Mouse (Mus musculus) kidney, adult 2 months (tissue): ENCODE measurements around the gene Spns2. TPM values are rescaled to one million over a fixed set of nuclear protein-coding genes. Genes with fewer than 3 reads are reported as not detected.
"Not testable (repeated sequence)": the region's sequence is repeated elsewhere in the genome, so short reads cannot be mapped to it uniquely, and the experiment has no call there.

ENCODE experiments used
- DNase-seq: peaks from one replicate; pipeline ENCODE4 v3.0.0; 2021
- H3K27ac ChIP-seq: fragments of 200-500 bp; 2 replicates; pipeline ENCODE4 v1.5.1; 2012; ENCODE audit warnings: low read depth, low read length, control low read depth, inconsistent platforms; ENCODE audit not compliant: insufficient read depth
- H3K27me3 ChIP-seq: fragments of 200-500 bp; replicated peaks from 2 replicates; pipeline ENCODE4 v1.6.1; 2012; ENCODE audit warnings: mild to moderate bottlenecking, moderate library complexity, low read length, inconsistent platforms; ENCODE audit not compliant: control insufficient read depth, insufficient read depth
- H3K36me3 ChIP-seq: fragments of 200-500 bp; 2 replicates; pipeline ENCODE4 v1.6.1; 2012; ENCODE audit warnings: mild to moderate bottlenecking, moderate library complexity, low read length, inconsistent platforms; ENCODE audit not compliant: control insufficient read depth, insufficient read depth
- H3K4me1 ChIP-seq: fragments of 200-500 bp; 2 replicates; pipeline ENCODE4 v1.6.1; 2011; ENCODE audit warnings: low read length; ENCODE audit not compliant: control insufficient read depth, insufficient read depth
- H3K4me3 ChIP-seq: fragments of 200-500 bp; 2 replicates; pipeline ENCODE4 v1.5.1; 2011; ENCODE audit warnings: mild to moderate bottlenecking, low read depth, low read length, control low read depth; ENCODE audit not compliant: insufficient read depth
- CTCF ChIP-seq: fragments of 200-500 bp; conservative IDR thresholded peaks from 2 replicates; pipeline ENCODE4 v1.5.1; 2011; ENCODE audit warnings: low read depth, mild to moderate bottlenecking, control low read depth, low read length, moderate library complexity, mixed read lengths; ENCODE audit not compliant: insufficient read depth, insufficient read length
- POLR2A ChIP-seq: fragments of 200-500 bp; IDR thresholded peaks from one replicate; pipeline ENCODE4 v1.6.1; 2011; ENCODE audit warnings: low read depth, low read length, control low read depth
- WGBS: fragments of 180-500 bp; shearing (Covaris S2); methylation state at CpG from one replicate; pipeline ENCODE4 v1.1.7; 2018; 5-methylcytosine and 5-hydroxymethylcytosine counted together
- polyA plus RNA-seq: library from polyadenylated mRNA; depleted of rRNA; stranded (reverse); fragments of >200 nt; gene quantifications from 2 replicates; pipeline ENCODE4 v1.2.3, GENCODE M21; 2012

The Spns2 gene
- polyA plus RNA-seq, 1 experiment: 102 TPM

DNA sequence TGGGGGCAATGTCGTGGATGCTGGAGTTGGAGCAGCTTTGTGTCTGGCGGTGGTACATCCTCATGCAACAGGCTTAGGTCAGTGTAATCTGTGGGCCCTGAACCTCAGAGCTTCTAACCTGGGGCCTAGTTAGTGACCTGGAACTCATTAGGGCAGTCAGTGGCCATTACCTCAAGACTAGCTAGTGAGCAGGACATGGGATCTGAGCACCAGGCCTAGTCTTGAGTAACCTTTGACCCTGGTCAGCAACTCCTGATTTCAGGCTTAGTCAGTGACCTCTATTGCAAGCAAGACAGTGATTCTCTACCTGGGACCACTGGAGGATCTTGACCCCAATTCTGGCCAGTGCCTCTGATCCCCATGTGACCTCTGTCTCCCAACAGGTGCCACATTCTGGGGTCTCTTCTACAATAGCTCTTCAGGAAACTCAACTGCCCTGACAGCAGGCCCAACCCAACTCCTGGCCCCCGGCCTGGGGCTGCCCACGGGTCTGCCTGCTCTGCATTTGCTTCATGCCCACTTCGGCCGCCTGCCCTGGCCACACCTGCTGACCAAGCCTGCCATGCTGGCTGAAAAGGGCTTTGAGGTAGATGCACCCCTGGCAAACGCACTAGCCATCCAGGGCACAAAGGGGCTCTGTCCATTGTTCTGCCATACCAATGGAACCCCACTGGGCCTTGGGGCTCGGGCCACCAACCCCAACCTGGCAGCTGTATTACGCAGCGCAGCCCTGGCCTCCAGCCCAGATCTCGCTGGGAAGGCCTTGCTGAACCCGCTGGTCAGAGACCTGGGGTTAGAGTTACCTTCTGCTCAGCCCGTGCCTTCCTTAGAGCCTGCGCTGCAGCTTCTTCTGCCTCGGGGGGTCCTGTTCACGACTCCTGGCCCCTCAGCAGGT, 52.7 kb downstream of the Spns2 start:
- Histone ChIP-seq H3K4me1 (peaks cover 26% of the 10 kb centered on the region), H3K4me3 (no peak overlapping the region), H3K27me3 (no peaks in the 10 kb centered on the region), H3K36me3 (no peaks in the 10 kb centered on the region), H3K27ac (no peak overlapping the region)
- TF ChIP-seq POLR2A (no peak), CTCF (no peak)
- DNase-seq: peak; percentile 80
- WGBS: 61% methylated on average over 16 of the region's 16 CpGs

GRCm38 (mm10) chr11:72436271-72436670, 53.4 kb downstream of the Spns2 start:
- H3K27me3 ChIP-seq: no peaks in the 10 kb centered on the region
- H3K4me1 ChIP-seq: peaks cover 21% of the 10 kb centered on the region
- peak; percentile 63 for DNase-seq
- H3K4me3 ChIP-seq: no peak overlapping the region
- TF ChIP-seq CTCF: no peak
- no peak for TF ChIP-seq POLR2A
- peak overlapping the region; percentile 52; the same call in 1 of the 2 replicates for H3K27ac ChIP-seq
- WGBS: 54% methylated on average over 5 of the region's 5 CpGs
- H3K36me3 ChIP-seq: no peaks in the 10 kb centered on the region

DNA sequence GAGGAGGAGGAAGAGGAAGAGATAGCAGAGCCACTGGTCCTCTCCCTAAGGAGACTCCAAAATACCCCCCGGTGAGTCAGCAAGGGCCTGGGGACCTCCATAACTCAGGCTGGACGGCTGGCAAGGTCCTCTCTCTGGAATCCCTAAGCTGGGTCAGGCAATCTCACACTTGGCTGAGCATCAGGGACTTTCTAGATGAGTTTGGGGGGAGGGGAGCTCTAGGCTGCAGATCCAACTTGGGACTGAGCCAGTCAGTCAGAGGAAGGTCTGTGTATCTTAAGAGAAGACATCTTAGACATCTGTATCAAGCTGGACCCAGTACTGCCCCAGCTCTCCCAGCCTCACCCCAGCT, 54.0 kb downstream of the Spns2 start:
- peaks cover 21% of the 10 kb centered on the region for H3K4me1 ChIP-seq
- peak; percentile 91 for DNase-seq
- 6% methylated on average over 2 of the region's 2 CpGs for WGBS
- no peaks in the 10 kb centered on the region for H3K36me3 ChIP-seq
- TF ChIP-seq POLR2A: no peak
- TF ChIP-seq CTCF: 0 out of 2 replicates have a peak, but pooled peaks have one; percentile 8
- H3K27ac ChIP-seq: peak overlapping the region; percentile 52
- H3K4me3 ChIP-seq: peak overlapping the region; percentile 9
- H3K27me3 ChIP-seq: no peaks in the 10 kb centered on the region

- peak; percentile 95 for DNase-seq
- Histone ChIP-seq H3K27ac (peak within 1 kb of the TSS; percentile 52), H3K4me3 (peak within 1 kb of the TSS; percentile 9)
Observed at GRCm38 (mm10) chr11:72434963-72435693, 54.6 kb downstream of the Spns2 start, which contains the start of gene Ggt6. Ggt6 (plus strand) TSS chr11:72435526.

DNA sequence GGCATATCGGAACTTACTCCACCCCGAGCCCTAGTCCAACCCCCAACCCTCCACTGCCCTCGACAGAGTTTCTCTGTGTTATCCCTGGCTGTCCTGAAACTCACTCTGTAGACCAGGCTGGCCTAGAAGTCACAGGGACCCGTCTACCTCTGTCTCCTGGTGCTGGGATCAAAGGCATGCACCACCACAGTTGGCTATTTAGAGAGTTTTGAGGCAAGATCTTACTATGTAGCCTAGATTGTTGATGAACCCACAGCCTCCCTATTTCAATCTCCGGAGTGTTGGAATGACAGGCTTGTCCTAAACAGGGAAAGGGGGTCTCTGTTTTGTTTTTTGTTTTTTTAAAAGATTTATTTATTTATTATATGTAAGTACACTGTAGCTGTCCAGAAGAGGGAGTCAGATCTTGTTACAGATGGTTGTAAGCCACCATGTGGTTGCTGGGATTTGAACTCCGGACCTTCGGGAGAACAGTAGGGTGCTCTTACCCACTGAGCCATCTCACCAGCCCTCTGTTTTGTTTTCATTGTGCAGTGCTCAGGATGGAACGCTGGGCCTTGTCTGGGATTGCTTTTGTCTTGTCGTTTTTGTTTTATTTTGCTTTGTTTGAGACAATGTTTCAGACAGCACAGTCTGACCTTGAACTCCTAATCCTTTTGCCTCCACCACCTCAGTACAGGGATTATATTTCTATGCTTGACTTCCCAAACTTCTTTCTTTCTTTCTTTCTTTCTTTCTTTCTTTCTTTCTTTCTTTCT, 59.2 kb downstream of the Spns2 start:
- H3K36me3 ChIP-seq, H3K4me1 ChIP-seq, H3K4me3 ChIP-seq, H3K27me3 ChIP-seq, DNase-seq, H3K27ac ChIP-seq: not testable (repeated sequence)
- WGBS: 72% methylated on average over 9 of the region's 9 CpGs

More at GRCm38 (mm10) chr11:72434963-72435693, 54.6 kb downstream of the Spns2 start, which contains the start of gene Ggt6:
- H3K4me1 ChIP-seq: peaks cover 21% of the 10 kb centered on the region
- TF ChIP-seq CTCF (no peak), POLR2A (no peak)
- no peaks in the 10 kb centered on the region for H3K36me3 ChIP-seq
- H3K27me3 ChIP-seq: no peaks in the 10 kb centered on the region
- 38% methylated on average over 11 of the region's 11 CpGs for WGBS

GRCm38 (mm10) chr11:72429288-72429690, 60.4 kb downstream of the Spns2 start:
- DNase-seq: peak; percentile 89
- no peak overlapping the region for H3K27ac ChIP-seq
- no peaks in the 10 kb centered on the region for H3K27me3 ChIP-seq
- no peaks in the 10 kb centered on the region for H3K36me3 ChIP-seq
- peak overlapping the region; percentile 19; the same call in 1 of the 2 replicates for H3K4me3 ChIP-seq
- 54% methylated on average over 7 of the region's 7 CpGs for WGBS
- peak; percentile 92 for TF ChIP-seq CTCF
- no peak for TF ChIP-seq POLR2A
- H3K4me1 ChIP-seq: no peaks in the 10 kb centered on the region
